Mouse (Mus musculus) G1E (cell line): ENCODE data around the gene Vps13a. TPM values are rescaled to one million over a fixed set of nuclear protein-coding genes. Genes with fewer than 3 reads are reported as not detected.

Source experiments
- ATAC-seq: 2 replicates; pipeline ENCODE4 v1.8.0; 2016; ENCODE audit warnings: mild to moderate bottlenecking; ENCODE audit not compliant: insufficient number of reproducible peaks, poor library complexity, low FRiP score, severe bottlenecking; ENCODE audit errors: extremely low read depth
- DNase-seq: peaks from one replicate; pipeline ENCODE4 v3.0.0; 2012; ENCODE audit warnings: low spot score
- H3K27me3 ChIP-seq: 2 replicates; pipeline ENCODE4 v1.6.1; 2012; ENCODE audit warnings: mild to moderate bottlenecking, low read length, inconsistent platforms; ENCODE audit not compliant: insufficient read depth
- H3K36me3 ChIP-seq: replicated peaks from 2 replicates; pipeline ENCODE3; 2012; ENCODE audit warnings: mild to moderate bottlenecking, inconsistent platforms
- H3K4me1 ChIP-seq: 2 replicates; pipeline ENCODE4 v1.6.1; 2012; ENCODE audit warnings: low read depth, low read length, inconsistent platforms, mixed read lengths; ENCODE audit not compliant: insufficient read depth
- H3K4me3 ChIP-seq: 2 replicates; pipeline ENCODE4 v1.5.1; 2012; ENCODE audit warnings: low read depth, mild to moderate bottlenecking, inconsistent platforms, low read length, moderate library complexity, mixed read lengths
- H3K9me3 ChIP-seq: replicated peaks from 2 replicates; pipeline ENCODE4 v1.6.1; 2012; ENCODE audit warnings: inconsistent platforms
- CTCF ChIP-seq: IDR thresholded peaks from 2 replicates; pipeline ENCODE4 v1.5.1; 2012; ENCODE audit warnings: low read depth, low read length, inconsistent platforms, mixed read lengths
- GATA1 ChIP-seq: IDR thresholded peaks from 2 replicates; pipeline ENCODE4 v1.6.1; 2012; ENCODE audit warnings: borderline replicate concordance, low read length, inconsistent platforms, mixed read lengths
- GATA2 ChIP-seq: IDR thresholded peaks from 2 replicates; pipeline ENCODE4 v1.6.1; 2012; ENCODE audit warnings: low read depth, low read length, inconsistent platforms, borderline replicate concordance
- POLR2AphosphoS5 ChIP-seq: IDR thresholded peaks from 2 replicates; pipeline ENCODE4 v1.6.1; 2012; ENCODE audit warnings: low read depth, low read length, inconsistent platforms; ENCODE audit not compliant: insufficient replicate concordance
- TAL1 ChIP-seq: conservative IDR thresholded peaks from 2 replicates; pipeline ENCODE4 v1.6.1; 2012; ENCODE audit warnings: low read depth, low read length, inconsistent platforms, mixed read lengths
- polyA plus RNA-seq: library from polyadenylated mRNA; stranded (reverse); fragments of >175 nt; gene quantifications from 2 replicates; pipeline ENCODE4 v1.2.3, GENCODE M21; 2012
- total RNA-seq, 2 experiments: library from RNA; stranded (forward) in 1 of 2; stranded (reverse) in 1 of 2; fragments of 200-1000 nt in 1 of 2; fragments of >200 nt in 1 of 2; fragmentation: Nextera tagmentation in 1 of 2; gene quantifications; 2 replicates each; pipeline ENCODE4 v1.2.3; 2014 to 2017

The Vps13a gene
- total RNA-seq (2014; fragmentation: Nextera tagmentation), result 116 and 125 TPM in 2 replicates
- 70.7 and 89.9 TPM in 2 replicates for total RNA-seq (2017)
- polyA plus RNA-seq, result 3.7 and 4.7 TPM in 2 replicates

DNA sequence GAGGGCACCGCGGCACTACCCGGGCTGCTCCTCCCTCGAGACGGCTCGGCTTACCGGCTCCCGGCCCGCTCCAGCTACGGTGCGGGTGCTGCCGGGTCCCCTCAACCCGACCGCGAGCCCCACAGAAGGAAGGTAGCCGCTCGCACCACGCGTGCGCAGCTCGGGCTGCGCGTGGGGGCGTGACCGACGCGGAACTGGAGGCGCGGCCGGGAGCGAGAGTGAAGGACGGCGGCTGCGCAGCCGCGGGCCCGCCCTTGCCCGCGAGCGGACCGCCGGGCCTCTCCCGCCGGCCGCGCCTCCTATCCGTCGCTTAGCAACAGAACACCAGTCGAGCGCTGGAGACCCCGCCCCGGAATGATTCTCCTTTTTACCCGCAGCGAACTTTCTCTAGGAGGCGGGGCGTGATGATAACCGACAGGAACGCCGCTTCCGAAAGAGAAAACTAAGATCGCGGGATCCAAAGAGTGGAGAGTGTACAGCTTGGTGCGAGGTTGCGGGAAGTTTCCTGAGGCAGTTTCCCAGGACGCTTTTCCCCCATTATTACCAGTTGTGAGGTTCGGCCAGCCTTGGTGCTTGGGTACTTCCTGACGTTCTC, at the start of gene Vps13a:
Gene Vps13a (minus strand): TSS at position 144 of the 595 bp plus-strand sequence.
- DNase-seq (peak; percentile 80), ATAC-seq (peak; percentile 82)
- Histone ChIP-seq H3K27me3 (no peaks in the 10 kb centered on the region), H3K9me3 (no peaks in the 10 kb centered on the region), H3K36me3 (peaks cover 2% of the 10 kb centered on the region), H3K4me3 (peak within 1 kb of the TSS; percentile 89), H3K4me1 (peaks cover 31% of the 10 kb centered on the region)
- TF ChIP-seq POLR2AphosphoS5 (no peak), GATA1 (no peak), GATA2 (no peak), TAL1 (no peak), CTCF (no peak)

GRCm38 (mm10) chr19:16827657-16828056, 46.9 kb upstream of the Vps13a start:
- ATAC-seq (no peak), DNase-seq (no peak)

DNA sequence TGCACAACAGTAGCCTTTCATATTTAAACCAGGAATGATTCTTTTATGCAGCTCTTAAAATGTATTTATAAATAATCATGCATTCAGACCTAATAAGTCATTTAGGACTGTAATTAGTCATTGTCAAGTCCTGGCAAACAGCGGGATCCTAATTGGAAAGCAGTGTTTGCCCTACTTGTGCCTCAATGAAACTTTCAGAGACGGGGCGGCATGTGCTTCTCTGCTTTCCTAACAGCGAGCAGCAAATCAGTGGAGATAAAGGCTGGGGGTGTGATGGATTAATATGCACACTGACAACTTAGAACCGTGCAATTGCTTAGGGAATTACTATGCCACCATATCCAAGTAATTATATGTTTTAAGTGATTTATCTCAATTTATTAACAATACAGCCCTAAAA, 44.5 kb upstream of the Vps13a start:
- TF ChIP-seq TAL1, result no peak
- no peak for TF ChIP-seq POLR2AphosphoS5
- no peak for TF ChIP-seq GATA1
- no peak for TF ChIP-seq CTCF
- no peak for TF ChIP-seq GATA2
- ATAC-seq (no peak), DNase-seq (no peak)
- Histone ChIP-seq H3K4me1 (no peaks in the 10 kb centered on the region), H3K27me3 (peaks cover 10% of the 10 kb centered on the region; the same call in 1 of the 2 replicates), H3K36me3 (no peaks in the 10 kb centered on the region), H3K9me3 (no peaks in the 10 kb centered on the region; the same call in 1 of the 2 replicates), H3K4me3 (no peak overlapping the region)

More at GRCm38 (mm10) chr19:16827657-16828056, 46.9 kb upstream of the Vps13a start:
- Histone ChIP-seq H3K27me3 (peaks cover 10% of the 10 kb centered on the region; the same call in 1 of the 2 replicates), H3K9me3 (no peaks in the 10 kb centered on the region), H3K4me3 (no peak overlapping the region), H3K4me1 (no peaks in the 10 kb centered on the region), H3K36me3 (no peaks in the 10 kb centered on the region)
- TF ChIP-seq GATA2, result no peak
- TF ChIP-seq GATA1, result no peak
- no peak for TF ChIP-seq CTCF
- no peak for TF ChIP-seq TAL1
- TF ChIP-seq POLR2AphosphoS5, result no peak

- Histone ChIP-seq H3K4me1 (peaks cover 2% of the 10 kb centered on the region), H3K27me3 (peaks cover 6% of the 10 kb centered on the region; the same call in 1 of the 2 replicates), H3K4me3 (no peak overlapping the region), H3K9me3 (no peaks in the 10 kb centered on the region), H3K36me3 (no peaks in the 10 kb centered on the region)
- ATAC-seq (0 out of 2 replicates have a peak, but pooled peaks have one; percentile 22), DNase-seq (no peak)
- TF ChIP-seq POLR2AphosphoS5, result no peak
- no peak for TF ChIP-seq CTCF
- no peak for TF ChIP-seq TAL1
- no peak for TF ChIP-seq GATA2
- no peak for TF ChIP-seq GATA1
These were observed 34.1 kb upstream of the Vps13a start for GRCm38 (mm10) chr19:16814848-16815247.

DNA sequence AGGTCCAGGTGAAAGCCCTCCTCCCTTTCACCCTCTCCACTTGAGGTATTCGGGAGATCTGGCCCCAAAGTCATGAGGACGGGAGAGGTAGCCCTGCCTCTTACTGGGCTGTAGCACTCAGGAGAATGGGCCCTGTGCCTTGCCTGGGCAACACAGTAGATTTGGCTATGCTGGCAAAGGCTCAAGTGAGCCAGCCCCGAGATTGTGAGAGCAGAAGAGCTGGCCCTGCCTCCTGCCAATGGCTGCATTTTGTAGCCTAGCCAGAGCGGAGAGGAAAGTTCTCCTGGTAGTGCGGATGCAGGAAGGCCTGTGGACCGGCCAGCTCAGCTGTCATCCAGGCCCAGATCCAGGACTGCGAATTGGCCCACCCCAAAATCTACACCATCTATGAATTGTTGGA, 32.6 kb upstream of the Vps13a start:
- no peaks in the 10 kb centered on the region for H3K9me3 ChIP-seq
- peaks cover 2% of the 10 kb centered on the region for H3K4me1 ChIP-seq
- DNase-seq, result no peak
- no peak overlapping the region for H3K4me3 ChIP-seq
- TF ChIP-seq CTCF (no peak), POLR2AphosphoS5 (no peak), GATA1 (no peak)
- no peak for ATAC-seq
- peaks cover 13% of the 10 kb centered on the region for H3K27me3 ChIP-seq
- no peaks in the 10 kb centered on the region for H3K36me3 ChIP-seq

GRCm38 (mm10) chr19:16812072-16812608, 31.4 kb upstream of the Vps13a start:
- no peak for TF ChIP-seq POLR2AphosphoS5
- Histone ChIP-seq H3K27me3 (peaks cover 16% of the 10 kb centered on the region), H3K4me1 (peaks cover 2% of the 10 kb centered on the region), H3K36me3 (no peaks in the 10 kb centered on the region), H3K9me3 (no peaks in the 10 kb centered on the region), H3K4me3 (no peak overlapping the region)
- DNase-seq (no peak), ATAC-seq (peak; percentile 15; the same call in 1 of the 2 replicates)
